Mouse (Mus musculus): ENCODE data around the gene Cmtm4.
"Not testable (repeated sequence)": the region's sequence is repeated elsewhere in the genome, so short reads cannot be mapped to it uniquely, and the experiment has no call there.

- not testable (repeated sequence) for TF ChIP-seq POLR2A (IDR thresholded peaks at IDR 0.05; ENCODE audit: borderline replicate concordance, insufficient read depth, low read length); CTCF (IDR thresholded peaks at IDR 0.05; ENCODE audit: borderline replicate concordance, insufficient read depth, low read depth, low read length)
Observed at GRCm38 (mm10) chr8:104301577-104301976, 94.0 kb downstream of the Cmtm4 start.
